Mouse (Mus musculus) ES-CJ7 (cell line): ENCODE measurements at regions not wholly inside any gene's neighbourhood (a gene's known extent, or its start where the extent isn't known, plus 50 kb on each side); places are given as distances from the start of the nearest gene placed in this dataset.

Source experiments
- DNase-seq: peaks from one replicate; pipeline ENCODE4 v3.0.0; 2011; ENCODE audit warnings: low read depth, low spot score

DNA sequence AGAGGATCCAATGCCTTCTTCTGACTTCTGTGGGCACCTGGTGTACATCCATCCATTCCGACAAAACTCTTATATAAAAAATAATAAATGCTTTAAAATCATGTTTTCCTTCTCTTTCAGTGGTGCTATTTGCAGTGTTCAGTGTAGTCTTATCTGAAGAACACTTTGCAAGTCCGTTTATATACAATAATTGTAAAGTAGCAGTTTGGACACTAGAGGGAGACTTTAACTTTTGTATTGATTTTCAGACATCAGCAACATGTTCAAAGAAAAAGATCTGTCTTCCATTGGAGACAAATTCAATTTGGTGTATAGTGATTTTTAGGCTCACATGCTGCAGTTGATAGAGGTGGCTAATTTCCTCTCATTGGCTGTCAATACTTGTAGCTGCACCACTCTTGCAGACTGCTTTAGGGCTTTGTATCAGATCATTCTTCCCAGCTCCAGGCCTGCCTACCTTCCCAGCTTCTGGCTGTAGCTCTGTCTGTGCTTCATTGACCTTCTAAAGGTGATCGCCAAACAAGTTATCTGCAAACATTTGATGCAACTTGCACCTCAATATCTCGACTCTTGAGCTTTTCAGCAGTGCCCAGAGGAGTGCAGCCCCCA is 74.8 kb upstream of the Sult1c1 start:
- DNase-seq = peak; percentile 56

- peak; percentile 39 for DNase-seq
Observed at GRCm38 (mm10) chr17:54061280-54061679, 70.8 kb upstream of the Sult1c1 start.
